Mouse (Mus musculus) WW6 (cell line): ENCODE data around the gene Plcd1.

Source experiments
- DNase-seq: peaks from one replicate; pipeline ENCODE4 v3.0.0-alpha.2; 2013; ENCODE audit warnings: low read depth, low spot score

The Plcd1 gene

DNA sequence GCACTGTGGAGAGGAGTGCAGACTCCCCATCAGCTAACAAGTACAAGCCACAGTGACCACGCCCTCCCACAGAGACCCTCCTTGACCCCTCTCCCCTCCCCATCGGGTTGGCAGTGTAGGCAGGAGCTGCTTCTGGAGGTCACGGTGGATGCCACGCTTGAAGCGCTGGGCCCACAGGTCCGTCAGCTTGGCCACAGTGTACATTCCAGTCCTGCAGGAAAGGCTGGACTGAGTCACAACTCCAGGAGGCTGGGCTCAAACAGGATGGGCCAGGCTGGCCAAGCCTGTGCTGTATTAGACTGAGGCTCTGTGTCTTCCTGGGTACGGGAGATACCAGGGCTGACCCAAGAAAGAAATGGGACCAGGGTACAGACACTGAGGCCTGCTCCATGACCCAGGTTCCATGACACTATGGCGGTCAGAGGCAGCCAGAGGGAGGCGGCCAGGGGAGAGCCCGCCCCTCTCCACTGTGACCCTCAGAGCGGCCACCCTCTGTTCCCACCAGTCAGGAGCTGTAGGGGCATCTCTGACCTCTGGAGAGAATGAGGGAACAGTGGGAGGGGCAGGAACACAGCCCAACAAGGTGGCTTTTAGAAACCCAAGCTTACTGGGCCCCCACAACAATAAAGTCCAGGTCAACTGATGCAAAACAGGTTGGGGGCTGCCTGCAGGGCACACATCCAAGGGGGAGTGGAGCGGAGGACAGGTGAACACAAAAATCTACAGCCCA lies 1.6 kb downstream of the Plcd1 start:
- no peak for DNase-seq

GRCm38 (mm10) chr9:119090462-119090861 lies 2.8 kb downstream of the Plcd1 start:
- no peak for DNase-seq

DNA sequence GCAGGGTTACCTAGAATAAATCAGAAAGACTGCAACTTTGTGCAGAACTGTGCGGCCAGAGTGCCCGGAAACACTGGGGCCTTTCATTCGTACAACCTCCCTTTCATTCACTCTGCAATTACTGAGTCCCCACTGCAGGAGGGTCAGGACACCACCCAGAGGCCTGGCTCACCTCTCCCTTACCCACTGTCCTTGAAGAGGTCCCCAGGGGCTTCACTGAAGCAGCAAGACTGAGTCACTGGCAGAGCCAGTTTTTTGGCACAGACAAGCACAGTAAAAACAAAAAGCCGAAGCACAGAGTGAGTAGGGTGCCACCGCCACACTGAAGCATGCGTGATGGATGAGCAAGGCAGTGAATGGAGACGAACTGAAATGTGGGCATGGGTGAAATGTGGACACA lies 3.9 kb downstream of the Plcd1 start:
- no peak for DNase-seq

DNA sequence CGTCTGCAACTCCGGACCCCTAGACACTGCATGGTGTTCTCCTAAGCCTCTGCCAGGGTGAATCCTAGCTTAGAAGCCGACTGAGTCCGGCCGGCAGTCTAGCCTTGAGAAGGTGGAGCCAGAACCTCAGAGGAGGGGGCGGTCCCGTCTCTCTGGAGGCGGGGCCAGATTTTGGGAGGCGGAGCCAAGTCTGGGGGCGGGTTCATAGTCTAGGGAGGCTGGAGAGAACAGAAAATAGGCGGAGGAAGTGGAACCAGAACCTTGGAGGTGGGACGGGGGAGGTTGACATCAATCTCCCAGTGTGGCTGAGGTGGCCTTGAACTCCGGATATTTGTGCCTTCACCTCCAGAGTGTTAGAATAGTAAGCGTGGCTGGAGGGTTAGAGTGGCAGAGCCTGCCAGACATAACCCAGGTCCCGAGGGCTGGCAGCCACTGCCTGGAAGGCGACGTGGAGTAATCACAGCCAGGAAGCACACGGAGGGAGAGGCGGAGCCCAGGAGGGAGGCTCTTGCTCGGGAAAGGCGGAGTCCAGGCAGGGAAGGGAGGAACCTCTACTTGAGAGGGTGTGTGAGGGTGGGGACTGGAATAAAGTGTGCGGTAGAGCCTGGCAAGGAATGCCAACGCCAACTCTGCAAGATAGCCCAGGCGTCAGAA lies 5.0 kb downstream of the Plcd1 start:
- DNase-seq = peak; percentile 76

DNA sequence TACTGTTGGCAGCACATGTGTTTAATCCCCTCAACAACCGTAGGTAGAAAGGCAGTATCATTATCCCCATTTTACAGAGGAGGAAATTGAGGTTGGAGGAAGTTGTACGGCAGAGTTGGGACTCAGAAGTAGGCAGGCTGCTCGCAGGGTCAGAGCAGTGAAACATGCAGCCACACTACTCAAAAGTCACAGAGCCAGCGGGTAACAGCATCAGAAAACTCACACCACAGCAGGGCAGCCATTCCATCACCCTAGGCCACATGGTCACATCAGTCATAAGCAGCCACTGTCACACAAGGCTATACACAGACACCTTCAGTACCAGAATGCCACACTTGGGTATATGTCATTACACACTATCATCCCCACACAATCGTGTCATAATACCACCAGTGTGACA lies 6.0 kb downstream of the Plcd1 start:
- no peak for DNase-seq

DNA sequence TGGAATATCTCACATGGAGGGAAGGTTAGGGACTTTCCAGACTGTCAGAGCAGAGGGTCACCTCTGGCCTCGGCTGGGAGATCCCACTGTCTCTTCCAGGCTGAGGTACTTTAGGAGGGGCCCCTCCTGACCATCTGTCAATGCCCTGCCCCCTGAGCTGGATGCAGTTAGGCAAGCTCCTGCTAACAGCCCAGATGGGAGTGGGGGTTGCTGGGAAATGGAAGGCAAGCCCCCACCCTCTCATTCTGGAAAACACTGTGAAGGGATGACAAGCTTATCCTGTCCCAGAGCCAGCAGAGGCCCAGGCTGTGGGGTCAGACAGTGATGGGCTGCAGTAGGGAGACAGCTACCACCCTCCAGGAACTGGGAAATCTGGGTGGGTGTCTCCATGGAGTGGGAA lies 6.9 kb downstream of the Plcd1 start:
- DNase-seq = no peak

DNA sequence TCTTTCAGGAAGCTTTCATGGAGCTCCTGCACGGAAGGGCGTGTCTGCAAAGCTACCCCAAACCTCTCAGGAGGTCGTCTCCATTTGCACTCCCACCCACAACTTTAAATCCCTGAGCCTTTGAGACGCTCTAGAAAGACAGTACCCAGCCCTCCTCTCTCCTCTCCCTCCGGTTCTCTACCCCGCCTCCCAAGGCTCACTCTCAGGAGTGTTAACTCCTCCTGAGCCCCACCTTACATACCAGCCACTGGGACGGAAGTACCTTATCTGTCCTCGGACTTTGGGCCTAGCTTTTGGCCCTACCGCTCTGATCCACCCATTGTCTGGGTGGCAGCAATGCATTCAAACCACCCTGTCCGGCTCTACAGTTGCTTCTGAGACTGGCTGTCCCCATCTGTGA lies 9.3 kb downstream of the Plcd1 start:
- no peak for DNase-seq

DNA sequence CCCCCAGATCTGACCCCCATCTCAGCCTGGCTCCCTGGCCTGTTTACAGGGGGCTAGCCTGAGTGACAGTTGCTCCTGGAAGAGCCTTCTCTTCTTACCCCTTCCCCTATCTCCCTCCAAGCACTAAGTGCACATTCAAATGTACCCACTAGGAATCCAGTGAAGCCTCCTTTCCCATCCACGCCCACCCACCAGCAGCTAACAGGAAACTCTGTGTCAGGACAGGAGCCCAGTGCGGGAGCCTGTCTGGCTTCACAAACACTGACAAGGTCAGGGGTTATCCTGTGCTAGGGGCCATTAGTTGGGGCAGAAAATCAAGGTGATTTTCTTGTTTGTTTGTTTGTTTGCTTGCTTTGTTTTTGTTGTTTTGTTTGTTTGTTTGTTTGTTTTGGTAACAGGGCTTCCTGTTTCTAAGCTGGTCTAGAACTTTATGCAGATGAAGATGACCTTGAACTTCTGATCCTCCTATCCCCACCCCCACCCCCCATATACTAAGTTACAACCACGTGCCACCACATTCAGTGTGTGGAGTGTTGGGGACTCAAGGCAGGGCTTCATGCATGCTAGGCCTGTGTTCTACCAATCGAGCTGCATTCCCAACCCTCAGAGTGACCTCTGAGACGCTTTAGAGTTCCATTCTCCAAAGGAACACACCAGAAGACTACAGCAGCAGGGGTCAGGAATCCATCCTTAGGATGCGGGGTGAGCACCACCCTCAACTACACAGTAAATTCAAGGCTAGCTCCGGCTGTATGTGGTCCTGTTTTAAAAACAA lies 10.5 kb downstream of the Plcd1 start:
- DNase-seq = no peak

DNA sequence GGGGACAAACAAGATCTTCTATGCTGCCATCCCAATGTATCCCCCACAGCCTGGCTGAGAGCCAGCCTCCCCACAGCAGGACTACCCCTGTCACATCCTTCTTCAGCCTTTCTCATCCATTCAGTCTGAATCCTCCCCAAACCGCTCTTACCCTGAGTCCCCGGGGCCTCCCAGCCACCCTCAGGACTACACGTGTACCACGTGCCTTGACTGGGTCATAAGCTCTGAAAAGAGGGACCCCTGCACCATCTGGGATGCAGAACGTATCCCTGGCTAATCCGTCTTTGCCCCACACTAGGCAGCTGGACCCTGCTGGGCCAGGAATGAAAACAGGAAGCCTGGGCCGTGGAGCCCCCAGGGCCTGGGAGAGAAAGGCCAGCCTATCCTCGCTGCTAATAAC lies 11.3 kb downstream of the Plcd1 start:
- no peak for DNase-seq

DNA sequence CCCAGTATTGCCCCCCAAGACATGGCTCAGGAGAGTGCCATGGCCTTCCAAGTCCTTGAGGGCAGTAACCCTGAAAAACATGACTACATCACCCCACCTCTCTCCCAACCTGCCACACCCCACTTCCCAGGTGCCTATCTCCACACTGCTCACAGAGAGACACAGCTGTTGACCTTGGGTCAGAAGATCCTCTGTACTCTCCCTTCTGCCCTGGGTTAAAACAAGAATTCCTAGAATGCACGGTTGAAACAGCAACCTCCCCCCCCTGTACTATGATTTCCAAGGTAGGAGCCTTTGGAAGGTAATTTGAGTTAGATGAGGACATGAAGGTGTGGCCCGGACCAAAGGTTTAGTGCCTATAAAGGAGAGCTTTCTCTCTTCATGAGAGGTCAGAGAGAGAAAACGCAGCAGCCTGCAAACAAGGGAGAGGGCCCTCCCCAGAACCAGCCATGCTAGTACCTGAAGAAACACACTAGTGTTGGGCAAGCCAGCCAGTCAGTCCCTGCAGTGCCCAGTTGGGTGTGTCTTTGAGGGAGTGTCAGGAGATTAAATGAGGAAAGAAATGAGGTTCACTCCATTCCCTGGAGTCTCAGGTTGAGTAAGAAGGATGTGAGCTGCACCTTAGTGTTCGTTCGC lies 13.1 kb downstream of the Plcd1 start:
- DNase-seq = no peak

GRCm38 (mm10) chr9:119075685-119076084 lies 17.6 kb downstream of the Plcd1 start:
- DNase-seq = no peak

GRCm38 (mm10) chr9:119073184-119073895 lies 20.0 kb downstream of the Plcd1 start:
- DNase-seq = no peak

- DNase-seq = no peak
Measured at GRCm38 (mm10) chr9:119071786-119072185, 21.5 kb downstream of the Plcd1 start.

- DNase-seq = no peak
Measured at GRCm38 (mm10) chr9:119070173-119070825, 23.0 kb downstream of the Plcd1 start.

GRCm38 (mm10) chr9:119068266-119068665 lies 25.0 kb downstream of the Plcd1 start:
- DNase-seq = no peak

DNA sequence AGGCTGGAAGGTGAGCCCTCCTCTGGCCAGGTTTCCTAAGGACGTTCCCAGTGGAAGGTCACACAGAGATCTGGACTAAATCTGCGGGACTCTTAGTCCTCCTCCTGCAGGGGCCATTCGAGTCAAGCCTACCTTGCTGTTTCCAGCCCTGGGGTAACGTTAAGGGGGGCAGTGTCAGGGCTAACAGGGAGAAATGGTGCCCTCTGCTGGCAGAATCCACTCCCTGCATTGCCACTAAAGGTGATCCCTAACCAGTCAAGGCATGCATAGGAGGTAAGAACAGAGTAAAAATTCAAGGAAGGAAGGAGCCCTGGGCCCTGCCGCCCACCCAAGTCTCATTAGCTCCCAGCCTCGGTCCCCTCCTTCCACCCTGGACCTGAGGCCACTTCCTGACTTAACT lies 25.7 kb downstream of the Plcd1 start:
- DNase-seq = no peak

DNA sequence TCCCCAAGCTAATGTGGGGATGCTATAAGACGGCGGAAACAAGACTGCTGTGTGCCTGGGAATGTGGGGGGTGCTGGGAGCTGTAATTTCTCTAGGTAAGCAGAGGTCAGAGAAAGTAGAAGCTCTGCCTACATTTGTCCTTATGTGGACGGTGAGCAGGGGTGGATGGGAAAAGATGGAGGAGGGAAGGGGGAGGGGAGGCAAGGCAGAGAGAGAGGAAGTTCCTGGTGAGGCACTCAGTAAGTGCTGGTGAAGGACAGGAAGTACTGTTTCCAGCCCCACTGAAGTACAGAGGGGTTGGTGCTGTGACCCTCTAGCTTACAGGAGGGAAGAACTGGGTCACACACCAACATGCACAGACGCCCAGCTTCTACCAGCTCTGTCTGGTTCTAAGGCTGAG lies 29.0 kb downstream of the Plcd1 start:
- no peak for DNase-seq

DNA sequence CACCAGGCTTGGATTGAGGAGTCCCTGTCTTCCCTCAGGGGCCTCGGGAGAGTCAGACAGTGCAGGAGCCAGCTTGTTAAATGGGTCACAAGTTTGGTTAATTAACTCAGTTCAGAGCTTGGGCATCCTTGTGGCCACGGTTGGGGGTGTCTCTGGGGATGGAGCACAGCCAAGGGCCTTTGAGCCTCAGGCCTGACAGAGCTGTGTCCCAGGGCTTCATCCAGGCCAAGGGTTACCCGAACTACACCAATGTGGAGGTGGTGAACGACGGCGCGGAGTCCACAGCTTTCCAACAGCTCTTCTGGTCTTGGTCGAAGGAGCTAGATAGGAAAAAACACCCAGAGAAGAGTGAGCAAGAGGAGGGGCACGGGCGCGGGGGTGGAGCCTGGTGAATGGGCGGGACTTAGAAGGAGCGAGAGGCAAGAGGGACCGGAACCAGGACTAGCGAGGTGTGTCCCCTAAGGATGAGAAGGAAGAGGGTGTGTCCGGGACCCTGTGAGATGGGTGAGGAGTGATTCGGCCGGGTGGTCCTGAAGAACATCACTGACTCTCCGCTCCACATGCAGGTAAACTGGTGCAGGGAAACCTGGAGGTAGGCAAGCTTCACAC lies 30.2 kb downstream of the Plcd1 start:
- no peak for DNase-seq

GRCm38 (mm10) chr9:119060701-119061100 lies 32.6 kb downstream of the Plcd1 start:
- no peak for DNase-seq

DNA sequence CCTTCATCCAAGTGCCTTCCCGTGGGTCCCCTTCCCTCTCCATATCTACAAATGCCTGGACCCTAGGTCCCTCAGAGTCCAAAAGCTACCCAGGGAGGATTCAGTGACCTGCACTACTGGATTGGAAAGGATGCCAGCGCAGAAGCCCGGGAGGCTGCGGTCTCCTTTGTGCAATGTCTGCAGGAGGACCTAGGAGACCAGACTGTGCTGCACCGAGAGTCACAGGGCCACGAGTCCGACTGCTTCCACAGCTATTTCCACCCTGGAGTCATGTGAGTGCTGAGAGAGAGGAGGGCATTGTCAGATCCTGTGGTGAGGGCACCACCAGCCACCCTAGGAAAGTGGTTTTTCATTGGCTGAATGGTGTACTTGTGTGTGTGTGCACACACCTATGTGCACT lies 35.1 kb downstream of the Plcd1 start:
- no peak for DNase-seq

- DNase-seq = no peak
Measured at GRCm38 (mm10) chr9:119055336-119055735, 38.0 kb downstream of the Plcd1 start.
